Mouse (Mus musculus) forebrain, embryonic 16.5 days (tissue): ENCODE measurements at regions not wholly inside any gene's neighbourhood (a gene's known extent, or its start where the extent isn't known, plus 50 kb on each side); places are given as distances from the start of the nearest gene placed in this dataset.

Experiments
- ATAC-seq: fragments of 200-750 bp; cut with Nextera tagmentation; 2 replicates; pipeline ENCODE4 v1.8.0; 2017; ENCODE audit warnings: mild to moderate bottlenecking, moderate library complexity
- H3K27ac ChIP-seq: fragments of 300-500 bp; sonication (generic); 2 replicates; pipeline ENCODE4 v1.5.1; 2014; ENCODE audit warnings: low read length, control low read depth
- H3K27me3 ChIP-seq: fragments of 300-500 bp; sonication (generic); replicated peaks from 2 replicates; pipeline ENCODE4 v1.6.1; 2014; ENCODE audit warnings: low read length; ENCODE audit not compliant: control insufficient read depth, insufficient read depth
- H3K36me3 ChIP-seq: fragments of 300-500 bp; sonication (generic); 2 replicates; pipeline ENCODE4 v1.6.1; 2014; ENCODE audit not compliant: control insufficient read depth, insufficient read depth
- H3K4me1 ChIP-seq: fragments of 300-500 bp; sonication (generic); replicated peaks from 2 replicates; pipeline ENCODE4 v1.6.1; 2014; ENCODE audit warnings: low read length; ENCODE audit not compliant: control insufficient read depth, insufficient read depth
- H3K4me2 ChIP-seq: fragments of 300-500 bp; sonication (generic); 2 replicates; pipeline ENCODE4 v1.6.1; 2014; ENCODE audit warnings: mild to moderate bottlenecking, low read length, control low read depth
- H3K4me3 ChIP-seq: fragments of 300-500 bp; sonication (generic); replicated peaks from 2 replicates; pipeline ENCODE4 v1.5.1; 2014; ENCODE audit warnings: mild to moderate bottlenecking, low read length, control low read depth
- H3K9ac ChIP-seq: fragments of 300-500 bp; sonication (generic); replicated peaks from 2 replicates; pipeline ENCODE4 v1.6.1; 2014; ENCODE audit warnings: low read depth, low read length, control low read depth
- H3K9me3 ChIP-seq: fragments of 300-500 bp; sonication (generic); 2 replicates; pipeline ENCODE4 v1.6.1; 2016; ENCODE audit warnings: low read length; ENCODE audit not compliant: control insufficient read depth
- WGBS: fragments of 180-500 bp; shearing (Covaris S2); extraction: QIAGEN DNeasy Blood & Tissue Kit; methylation state at CpG from one replicate; pipeline ENCODE4 v1.1.7; 2014; 5-methylcytosine and 5-hydroxymethylcytosine counted together

DNA sequence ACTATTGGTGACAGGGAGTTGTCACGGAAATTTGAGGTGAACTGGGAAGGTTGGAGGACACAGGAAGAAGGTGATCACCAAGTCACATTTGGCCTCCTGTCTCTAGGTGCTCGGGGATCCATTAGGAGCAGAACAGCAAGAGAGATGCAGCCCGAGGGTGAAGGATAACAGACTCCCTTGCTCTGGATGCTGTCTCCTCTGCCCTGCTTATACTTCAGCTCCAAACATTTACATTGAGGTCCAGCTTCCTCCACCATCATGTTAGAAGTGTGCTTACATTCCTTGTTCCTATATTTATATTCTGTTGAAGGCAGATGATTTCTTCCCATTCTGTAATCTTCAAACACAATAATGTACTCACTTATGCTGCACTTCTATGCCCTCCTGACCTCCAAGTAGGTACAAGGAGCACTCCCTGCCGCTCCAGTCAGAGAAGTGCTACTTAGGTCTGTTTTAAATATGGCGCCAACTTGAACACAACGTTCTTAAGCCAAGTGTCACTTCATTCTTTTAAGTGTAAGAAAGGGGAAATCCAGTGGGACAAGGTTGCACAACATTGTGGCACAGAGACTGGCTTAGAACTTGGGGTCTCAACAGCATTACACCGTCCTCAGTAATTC is 161.5 kb downstream of the Sptssa start:
- Histone ChIP-seq H3K27me3 (no peaks in the 10 kb centered on the region), H3K9me3 (no peaks in the 10 kb centered on the region), H3K4me2 (no peak overlapping the region), H3K4me1 (no peaks in the 10 kb centered on the region), H3K36me3 (no peaks in the 10 kb centered on the region), H3K9ac (no peak overlapping the region), H3K4me3 (no peak overlapping the region), H3K27ac (no peak overlapping the region)
- ATAC-seq: no peak
- WGBS: 90% methylated on average over 7 of the region's 7 CpGs

DNA sequence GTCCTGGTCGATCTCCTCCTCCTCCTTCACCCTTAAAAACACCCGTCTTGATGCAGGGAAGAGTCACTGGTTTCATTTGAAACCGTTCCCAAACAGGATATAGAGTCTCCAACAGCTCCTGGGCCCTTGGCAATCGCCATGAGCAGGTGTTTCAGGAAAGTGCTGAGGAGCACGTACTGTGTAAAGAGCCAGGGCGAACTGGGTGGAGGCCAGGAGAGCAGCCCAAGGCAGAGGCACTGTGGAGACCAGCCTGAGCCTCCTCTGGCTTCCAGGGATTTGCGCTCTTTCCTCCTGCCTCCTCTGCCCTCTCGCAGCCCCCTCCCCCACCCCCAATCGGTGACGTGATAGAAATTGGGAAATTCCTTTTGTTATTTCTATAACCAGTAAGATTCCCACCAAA is 163.6 kb downstream of the Sptssa start:
- Histone ChIP-seq H3K4me2 (no peak overlapping the region), H3K27ac (no peak overlapping the region), H3K4me3 (no peak overlapping the region), H3K36me3 (no peaks in the 10 kb centered on the region), H3K27me3 (no peaks in the 10 kb centered on the region), H3K9me3 (no peaks in the 10 kb centered on the region), H3K9ac (no peak overlapping the region), H3K4me1 (no peaks in the 10 kb centered on the region)
- 45% methylated on average over 10 of the region's 10 CpGs for WGBS
- ATAC-seq: no peak

DNA sequence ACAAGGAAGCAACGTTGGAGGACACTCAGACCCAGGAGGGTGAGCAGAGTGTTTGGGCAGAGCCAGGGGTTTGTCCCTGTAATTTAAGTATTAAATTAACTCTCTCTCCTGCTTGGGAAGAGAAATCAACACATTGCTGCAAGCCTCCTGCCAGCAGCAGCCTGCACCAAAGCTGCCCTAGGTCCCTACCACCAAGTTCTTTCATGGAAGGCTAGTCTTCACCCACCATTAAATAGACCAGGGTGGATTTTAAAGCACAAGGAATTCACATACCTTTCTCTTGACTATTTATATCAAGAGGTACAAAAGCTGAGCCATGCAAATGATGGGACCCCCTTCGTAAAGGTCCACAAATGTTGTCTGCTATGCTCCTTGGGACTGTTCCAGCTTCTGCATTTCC is 165.9 kb downstream of the Sptssa start:
- Histone ChIP-seq H3K4me3 (no peak overlapping the region), H3K36me3 (no peaks in the 10 kb centered on the region), H3K4me2 (no peak overlapping the region), H3K27ac (no peak overlapping the region), H3K9me3 (no peaks in the 10 kb centered on the region), H3K9ac (no peak overlapping the region), H3K4me1 (no peaks in the 10 kb centered on the region), H3K27me3 (no peaks in the 10 kb centered on the region)
- 92% methylated on average over 2 of the region's 2 CpGs for WGBS
- ATAC-seq: no peak

DNA sequence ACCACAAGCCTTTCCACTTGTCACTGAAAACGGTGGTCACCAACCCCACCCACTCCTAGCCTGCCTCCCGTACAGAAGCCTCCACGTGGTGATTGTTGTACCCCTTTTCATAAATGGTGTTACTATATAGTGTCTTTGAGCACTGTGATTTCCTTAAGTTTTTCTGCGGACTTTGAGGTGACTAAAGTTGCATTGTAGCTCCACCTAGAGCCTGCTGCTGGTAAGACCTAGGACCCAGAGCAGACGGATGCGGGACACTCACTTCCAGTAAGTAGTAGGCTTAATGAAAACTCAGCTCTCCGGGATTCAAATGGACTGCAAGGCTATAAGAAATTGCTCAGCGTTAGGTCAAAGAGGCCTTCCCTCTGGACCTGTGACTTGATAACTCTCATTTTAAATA is 166.7 kb downstream of the Sptssa start:
- Histone ChIP-seq H3K9ac (no peak overlapping the region), H3K4me1 (no peaks in the 10 kb centered on the region), H3K4me3 (no peak overlapping the region), H3K36me3 (no peaks in the 10 kb centered on the region), H3K4me2 (no peak overlapping the region), H3K9me3 (no peaks in the 10 kb centered on the region), H3K27me3 (no peaks in the 10 kb centered on the region), H3K27ac (no peak overlapping the region)
- 3% methylated on average over 8 of the region's 8 CpGs for WGBS
- ATAC-seq: peak; percentile 84

DNA sequence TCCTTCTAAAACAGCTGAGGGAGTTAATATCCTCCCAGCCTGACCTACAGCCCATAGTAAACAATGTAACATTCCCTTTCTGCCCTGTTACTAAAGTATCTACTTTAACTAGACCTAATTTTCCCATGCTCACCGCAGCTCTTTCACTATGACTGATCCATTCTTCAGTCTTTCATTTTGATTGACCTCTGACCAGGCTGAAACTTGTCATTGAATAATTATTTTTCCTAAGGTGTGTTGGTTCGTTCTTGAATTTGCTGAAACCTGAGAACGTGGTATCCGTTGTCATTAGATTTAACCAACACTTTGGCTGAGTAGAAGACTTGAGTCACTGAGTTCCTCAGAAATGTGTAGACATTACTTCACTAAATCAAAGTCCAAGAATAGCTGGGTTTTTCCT is 168.7 kb downstream of the Sptssa start:
- no peak for ATAC-seq
- WGBS: 93% methylated on average over 4 of the region's 4 CpGs

DNA sequence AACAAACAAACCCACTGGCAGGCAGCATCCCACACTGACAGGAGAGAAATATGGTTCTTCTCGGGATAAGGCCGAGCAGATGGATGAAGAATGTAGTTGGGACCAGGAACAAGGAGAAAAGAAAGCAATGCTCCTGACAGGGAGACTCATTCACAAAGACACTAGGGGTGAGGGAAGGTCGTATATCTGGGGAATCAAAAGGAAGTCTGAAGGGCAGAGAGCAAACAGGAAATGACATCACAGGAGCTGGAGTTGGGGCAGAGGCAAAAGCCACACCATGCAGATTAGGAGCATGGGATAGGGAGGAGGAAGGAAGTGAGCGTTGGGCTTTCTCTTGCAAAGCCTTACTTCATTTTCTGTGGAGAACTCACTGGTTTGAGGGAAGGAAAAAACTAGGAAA is 174.4 kb downstream of the Sptssa start:
- ATAC-seq: no peak
- Histone ChIP-seq H3K4me3 (no peak overlapping the region), H3K9me3 (no peaks in the 10 kb centered on the region), H3K27me3 (no peaks in the 10 kb centered on the region), H3K27ac (no peak overlapping the region), H3K4me2 (no peak overlapping the region), H3K9ac (no peak overlapping the region), H3K4me1 (no peaks in the 10 kb centered on the region), H3K36me3 (no peaks in the 10 kb centered on the region)
- 75% methylated on average over 4 of the region's 4 CpGs for WGBS

More for the DNA sequence above, 168.7 kb downstream of the Sptssa start:
- Histone ChIP-seq H3K36me3 (no peaks in the 10 kb centered on the region), H3K4me1 (no peaks in the 10 kb centered on the region), H3K4me2 (no peak overlapping the region), H3K27ac (no peak overlapping the region), H3K9ac (no peak overlapping the region), H3K4me3 (no peak overlapping the region), H3K9me3 (no peaks in the 10 kb centered on the region), H3K27me3 (no peaks in the 10 kb centered on the region)

DNA sequence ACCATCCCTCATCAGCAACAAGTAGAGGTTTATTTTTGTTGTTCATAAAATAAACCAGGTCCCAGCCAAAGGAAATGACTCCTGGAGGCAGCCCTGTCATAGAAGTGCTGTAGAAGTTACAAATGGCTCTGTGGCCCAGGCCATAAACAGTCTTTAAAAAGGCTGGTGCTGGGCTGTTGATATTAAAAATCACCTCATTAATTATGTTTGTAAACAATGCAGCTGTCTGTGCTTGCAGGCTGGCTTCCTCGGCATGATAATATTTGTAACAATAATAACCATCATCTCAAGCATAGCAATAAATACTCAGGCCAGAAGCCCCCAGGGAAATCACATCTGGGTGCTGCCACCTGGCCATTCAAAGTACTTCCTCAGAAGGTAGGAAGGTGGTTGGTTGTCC is 176.5 kb downstream of the Sptssa start:
- Histone ChIP-seq H3K27me3 (no peaks in the 10 kb centered on the region), H3K4me1 (no peaks in the 10 kb centered on the region)
- ATAC-seq: no peak

DNA sequence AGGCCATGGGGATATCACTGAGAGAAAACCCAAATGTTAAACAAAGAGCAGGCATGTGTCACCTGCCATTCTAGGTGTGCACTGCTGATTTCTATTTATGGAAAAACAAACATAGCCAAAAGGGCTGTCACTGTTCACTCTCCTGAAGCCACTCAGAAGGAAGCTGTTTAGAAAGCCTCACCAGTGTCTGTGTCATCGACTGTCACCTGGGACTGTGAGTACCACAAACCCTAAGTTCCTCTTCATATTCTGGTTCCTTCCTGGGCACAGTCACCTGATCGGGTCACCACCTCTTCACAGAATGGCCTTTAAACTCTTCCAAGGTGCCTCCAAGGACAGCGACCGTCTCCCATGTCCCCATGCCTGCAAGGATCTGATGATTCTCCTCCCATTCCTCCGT is 183.5 kb downstream of the Sptssa start:
- WGBS: 92% methylated on average over 5 of the region's 5 CpGs

More for the DNA sequence above, 176.5 kb downstream of the Sptssa start:
- H3K9me3 ChIP-seq: no peaks in the 10 kb centered on the region
- H3K4me2 ChIP-seq: no peak overlapping the region
- WGBS: 63% methylated on average over 1 of the region's 1 CpGs
- H3K27ac ChIP-seq: no peak overlapping the region
- H3K4me3 ChIP-seq: no peak overlapping the region
- no peak overlapping the region for H3K9ac ChIP-seq
- H3K36me3 ChIP-seq: no peaks in the 10 kb centered on the region

DNA sequence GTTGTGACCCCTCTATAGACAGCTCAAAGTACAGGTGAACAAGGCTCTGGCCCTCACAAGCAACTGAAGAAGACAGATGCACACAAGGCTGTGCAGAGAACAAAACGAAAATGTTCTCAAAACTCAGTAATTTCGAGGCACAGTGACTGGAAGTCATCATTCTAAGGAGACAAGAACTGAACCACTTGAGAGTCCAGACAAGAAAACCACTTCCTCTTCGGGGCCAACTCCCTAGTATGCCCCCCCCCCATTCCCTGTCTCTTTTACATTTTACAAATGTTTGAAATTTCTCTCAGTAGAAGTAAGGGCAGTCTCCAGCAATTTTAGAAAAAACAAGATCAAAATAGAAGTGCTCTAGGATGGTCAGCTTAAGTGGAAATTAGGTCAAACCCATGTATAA is 184.0 kb downstream of the Sptssa start:
- H3K9ac ChIP-seq: no peak overlapping the region
- H3K36me3 ChIP-seq: no peaks in the 10 kb centered on the region
- ATAC-seq: no peak
- no peak overlapping the region for H3K27ac ChIP-seq
- 90% methylated on average over 3 of the region's 3 CpGs for WGBS
- no peaks in the 10 kb centered on the region for H3K9me3 ChIP-seq
- no peak overlapping the region for H3K4me3 ChIP-seq
- no peaks in the 10 kb centered on the region for H3K4me1 ChIP-seq
- no peaks in the 10 kb centered on the region for H3K27me3 ChIP-seq
- H3K4me2 ChIP-seq: no peak overlapping the region

More for the DNA sequence above, 183.5 kb downstream of the Sptssa start:
- Histone ChIP-seq H3K4me3 (no peak overlapping the region), H3K36me3 (no peaks in the 10 kb centered on the region), H3K9ac (no peak overlapping the region), H3K27me3 (no peaks in the 10 kb centered on the region), H3K4me1 (no peaks in the 10 kb centered on the region), H3K27ac (no peak overlapping the region), H3K9me3 (no peaks in the 10 kb centered on the region), H3K4me2 (no peak overlapping the region)
- no peak for ATAC-seq

DNA sequence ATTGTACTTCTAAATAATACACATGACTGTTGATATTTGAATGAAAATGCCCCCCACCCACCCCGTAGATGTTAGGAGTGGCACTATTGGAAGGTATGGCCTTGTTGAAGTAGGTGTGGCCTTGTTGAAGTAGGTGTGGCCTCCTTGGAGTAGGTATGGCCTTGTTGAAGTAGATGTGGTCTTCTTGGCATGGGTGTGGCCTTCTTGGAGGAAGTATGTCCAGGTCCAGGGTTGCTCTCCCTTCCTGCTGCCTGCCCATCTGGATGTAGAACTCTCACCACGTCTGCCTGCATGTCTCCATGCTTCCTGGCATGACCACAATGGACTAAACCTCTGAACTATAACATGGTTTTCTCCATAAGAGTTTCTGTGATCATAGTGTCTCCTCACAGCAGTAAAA is 188.7 kb downstream of the Sptssa start:
- Histone ChIP-seq H3K9me3 (no peaks in the 10 kb centered on the region), H3K9ac (no peak overlapping the region), H3K4me1 (no peaks in the 10 kb centered on the region), H3K27ac (no peak overlapping the region), H3K36me3 (no peaks in the 10 kb centered on the region), H3K4me2 (no peak overlapping the region), H3K4me3 (no peak overlapping the region), H3K27me3 (no peaks in the 10 kb centered on the region)
- no peak for ATAC-seq
- WGBS: 82% methylated on average over 2 of the region's 2 CpGs
